Mouse (Mus musculus) hindlimb bud, embryonic 11.5 days (tissue): ENCODE data around the gene Cdca7l.
"Not testable (repeated sequence)": the region's sequence is repeated elsewhere in the genome, so short reads cannot be mapped to it uniquely, and the experiment has no call there.

Experiments used
- DNase-seq: peaks from one replicate; pipeline ENCODE4 v3.0.0-alpha.2; 2012; ENCODE audit warnings: low read depth, low spot score; ENCODE audit errors: extremely low spot score

Gene Cdca7l

GRCm38 (mm10) chr12:117803989-117804388 lies at the start of gene Cdca7l:
Gene Cdca7l (plus strand): TSS chr12:117804289.
- not testable (repeated sequence) for DNase-seq

GRCm38 (mm10) chr12:117756010-117756409 lies 48.1 kb upstream of the Cdca7l start:
- no peak for DNase-seq

- DNase-seq = no peak
Observed at GRCm38 (mm10) chr12:117760373-117760772, 43.7 kb upstream of the Cdca7l start.

GRCm38 (mm10) chr12:117760846-117761245 lies 43.2 kb upstream of the Cdca7l start:
- no peak for DNase-seq

GRCm38 (mm10) chr12:117761698-117762097 lies 42.4 kb upstream of the Cdca7l start:
- no peak for DNase-seq

GRCm38 (mm10) chr12:117763247-117763646 lies 40.8 kb upstream of the Cdca7l start:
- DNase-seq = no peak

- DNase-seq = peak; percentile 85
Observed at GRCm38 (mm10) chr12:117764839-117765238, 39.2 kb upstream of the Cdca7l start.

GRCm38 (mm10) chr12:117769113-117769512 lies 35.0 kb upstream of the Cdca7l start:
- DNase-seq = peak; percentile 47

- no peak for DNase-seq
Observed at GRCm38 (mm10) chr12:117770211-117770610, 33.9 kb upstream of the Cdca7l start.

GRCm38 (mm10) chr12:117771156-117771555 lies 32.9 kb upstream of the Cdca7l start:
- no peak for DNase-seq

GRCm38 (mm10) chr12:117772638-117773037 lies 31.5 kb upstream of the Cdca7l start:
- DNase-seq = peak; percentile 81

- no peak for DNase-seq
Observed at GRCm38 (mm10) chr12:117776841-117777240, 27.2 kb upstream of the Cdca7l start.

- no peak for DNase-seq
Observed at GRCm38 (mm10) chr12:117781360-117781759, 22.7 kb upstream of the Cdca7l start.

- no peak for DNase-seq
Observed at GRCm38 (mm10) chr12:117783426-117783825, 20.7 kb upstream of the Cdca7l start.

GRCm38 (mm10) chr12:117786621-117787020 lies 17.5 kb upstream of the Cdca7l start:
- DNase-seq = no peak

GRCm38 (mm10) chr12:117788513-117789011 lies 15.5 kb upstream of the Cdca7l start:
- no peak for DNase-seq

- no peak for DNase-seq
Observed at GRCm38 (mm10) chr12:117789017-117789416, 15.1 kb upstream of the Cdca7l start.

- no peak for DNase-seq
Observed at GRCm38 (mm10) chr12:117795303-117795702, 8.8 kb upstream of the Cdca7l start.

- DNase-seq = no peak
Observed at GRCm38 (mm10) chr12:117805576-117805975, 1.5 kb downstream of the Cdca7l start.

GRCm38 (mm10) chr12:117806007-117806451 lies 1.9 kb downstream of the Cdca7l start:
- no peak for DNase-seq

GRCm38 (mm10) chr12:117806470-117806869 lies 2.4 kb downstream of the Cdca7l start:
- DNase-seq = no peak

GRCm38 (mm10) chr12:117807637-117808036 lies 3.5 kb downstream of the Cdca7l start:
- DNase-seq = no peak
